Mouse (Mus musculus) heart, embryonic 13.5 days (tissue): ENCODE results near the gene Pabpn1l. TPM values are rescaled to one million over a fixed set of nuclear protein-coding genes. Genes with fewer than 3 reads are reported as not detected.
A peak's percentile ranks its signal among the peaks of the same experiment; 100 is the strongest.

Source experiments
- ATAC-seq: fragments of 200-750 bp; cut with Nextera tagmentation; 2 replicates; pipeline ENCODE4 v1.8.0; 2017; ENCODE audit warnings: moderate TSS enrichment; ENCODE audit not compliant: insufficient number of reproducible peaks, low FRiP score, low TSS enrichment; ENCODE audit errors: extremely low read depth
- H3K27ac ChIP-seq: fragments of 300-500 bp; sonication (generic); replicated peaks from 2 replicates; pipeline ENCODE4 v1.5.1; 2015; ENCODE audit warnings: moderate library complexity, mild to moderate bottlenecking, inconsistent platforms
- H3K27me3 ChIP-seq: fragments of 300-500 bp; sonication (generic); replicated peaks from 2 replicates; pipeline ENCODE4 v1.6.1; 2015; ENCODE audit warnings: mild to moderate bottlenecking, inconsistent platforms
- H3K36me3 ChIP-seq: fragments of 300-500 bp; sonication (generic); 2 replicates; pipeline ENCODE4 v1.6.1; 2015; ENCODE audit warnings: mild to moderate bottlenecking, inconsistent platforms
- H3K4me1 ChIP-seq: fragments of 300-500 bp; sonication (generic); 2 replicates; pipeline ENCODE4 v1.6.1; 2015; ENCODE audit warnings: inconsistent platforms
- H3K4me2 ChIP-seq: fragments of 300-500 bp; sonication (generic); 2 replicates; pipeline ENCODE4 v1.6.1; 2015; ENCODE audit warnings: inconsistent platforms, mild to moderate bottlenecking, moderate library complexity
- H3K4me3 ChIP-seq: fragments of 300-500 bp; sonication (generic); 2 replicates; pipeline ENCODE4 v1.5.1; 2015; ENCODE audit warnings: moderate library complexity, mild to moderate bottlenecking, inconsistent platforms
- H3K9ac ChIP-seq: fragments of 300-500 bp; sonication (generic); 2 replicates; pipeline ENCODE4 v1.6.1; 2015; ENCODE audit warnings: inconsistent platforms, mild to moderate bottlenecking, moderate library complexity
- H3K9me3 ChIP-seq: fragments of 300-500 bp; sonication (generic); 2 replicates; pipeline ENCODE4 v1.6.1; 2016; ENCODE audit warnings: inconsistent platforms
- WGBS: fragments of 180-500 bp; shearing (Covaris S2); methylation state at CpG from one replicate; pipeline ENCODE4 v1.1.7; 2015; ENCODE audit warnings: mixed read lengths; 5-methylcytosine and 5-hydroxymethylcytosine counted together
- polyA plus RNA-seq: library from polyadenylated mRNA; unstranded; fragments of >200 nt; fragmentation: Nextera tagmentation; extraction: Ambion mirVana; gene quantifications from 2 replicates; pipeline ENCODE4 v1.2.1, GENCODE M21; 2015

Pabpn1l gene
- polyA plus RNA-seq: not detected in 2 replicates

DNA sequence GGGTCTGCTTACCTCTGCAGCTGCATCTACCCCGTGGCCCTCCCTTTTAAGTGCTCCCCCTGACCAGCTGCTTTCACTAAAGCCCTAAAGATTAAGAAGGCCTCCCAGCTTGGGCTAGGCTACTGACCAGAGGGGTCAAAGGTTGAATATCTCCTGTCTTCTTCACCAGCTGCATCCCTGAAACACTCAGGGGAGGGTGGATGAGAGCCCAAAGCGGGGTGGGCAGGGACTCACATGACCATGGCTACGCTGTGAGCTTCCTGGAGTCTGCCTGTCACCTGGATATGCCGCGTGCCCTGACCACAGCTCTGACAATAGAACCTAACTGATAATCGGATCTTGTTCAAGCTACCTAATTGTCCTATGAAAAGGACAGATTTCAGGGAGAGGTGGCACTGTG is at the start of gene Pabpn1l:
Gene Pabpn1l (minus strand): TSS at position 13 of the 400 bp plus-strand sequence.
- H3K9ac ChIP-seq: no peak within 1 kb of the TSS
- 66% methylated on average over 6 of the region's 6 CpGs for WGBS

GRCm38 (mm10) chr8:122671894-122672293 is 49.4 kb upstream of the Pabpn1l start:
- H3K27me3 ChIP-seq: peaks cover 78% of the 10 kb centered on the region
- peaks cover 48% of the 10 kb centered on the region for H3K4me1 ChIP-seq
- no peak for ATAC-seq
- 0 out of 2 replicates have a peak, but pooled peaks cover 6% of the 10 kb centered on the region for H3K36me3 ChIP-seq
- H3K27ac ChIP-seq: no peak overlapping the region
- H3K9ac ChIP-seq: no peak overlapping the region
- no peak overlapping the region for H3K4me2 ChIP-seq
- H3K4me3 ChIP-seq: no peak overlapping the region
- WGBS: 69% methylated on average over 6 of the region's 6 CpGs
- no peaks in the 10 kb centered on the region for H3K9me3 ChIP-seq

More for the DNA sequence above, at the start of gene Pabpn1l:
- no peak within 1 kb of the TSS for H3K27ac ChIP-seq
- no peak within 1 kb of the TSS for H3K4me2 ChIP-seq
- no peaks in the 10 kb centered on the region for H3K9me3 ChIP-seq
- no peaks in the 10 kb centered on the region for H3K36me3 ChIP-seq
- ATAC-seq: no peak
- H3K27me3 ChIP-seq: no peaks in the 10 kb centered on the region; the same call in 1 of the 2 replicates
- H3K4me3 ChIP-seq: no peak within 1 kb of the TSS
- H3K4me1 ChIP-seq: peaks cover 12% of the 10 kb centered on the region

GRCm38 (mm10) chr8:122670718-122671117 is 48.2 kb upstream of the Pabpn1l start:
- WGBS: 52% methylated on average over 3 of the region's 3 CpGs
- Histone ChIP-seq H3K4me3 (no peak overlapping the region), H3K4me2 (no peak overlapping the region), H3K27ac (no peak overlapping the region), H3K9me3 (no peaks in the 10 kb centered on the region), H3K36me3 (0 out of 2 replicates have a peak, but pooled peaks cover 6% of the 10 kb centered on the region), H3K4me1 (peaks cover 49% of the 10 kb centered on the region), H3K27me3 (peaks cover 66% of the 10 kb centered on the region), H3K9ac (no peak overlapping the region)
- no peak for ATAC-seq

DNA sequence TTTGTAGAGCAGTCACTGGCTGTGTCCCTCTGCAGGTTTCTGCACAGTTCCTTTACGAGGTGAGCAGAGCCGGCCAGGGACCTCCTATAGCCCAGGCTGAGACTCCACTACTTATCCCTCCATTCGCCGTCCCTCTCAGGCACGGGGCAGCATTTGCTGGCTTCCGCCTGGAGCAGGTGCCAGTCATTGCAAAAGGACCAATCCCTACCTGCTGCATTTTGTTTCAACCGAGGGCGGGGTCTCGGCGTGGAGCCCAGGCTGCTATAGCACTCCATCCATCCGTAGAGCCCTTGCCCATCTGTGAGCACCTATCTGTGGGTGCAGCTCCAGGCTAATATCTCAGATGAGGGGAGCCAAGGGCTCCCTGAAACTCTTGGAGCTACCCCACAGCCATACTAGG is 47.5 kb upstream of the Pabpn1l start:
- WGBS: 29% methylated on average over 11 of the region's 11 CpGs
- ATAC-seq: no peak
- no peaks in the 10 kb centered on the region for H3K9me3 ChIP-seq
- no peak overlapping the region for H3K4me3 ChIP-seq
- H3K4me1 ChIP-seq: peaks cover 53% of the 10 kb centered on the region
- no peak overlapping the region for H3K9ac ChIP-seq
- H3K36me3 ChIP-seq: 0 out of 2 replicates have a peak, but pooled peaks cover 6% of the 10 kb centered on the region
- H3K27ac ChIP-seq: no peak overlapping the region
- H3K4me2 ChIP-seq: peak overlapping the region; percentile 9
- H3K27me3 ChIP-seq: peaks cover 59% of the 10 kb centered on the region

DNA sequence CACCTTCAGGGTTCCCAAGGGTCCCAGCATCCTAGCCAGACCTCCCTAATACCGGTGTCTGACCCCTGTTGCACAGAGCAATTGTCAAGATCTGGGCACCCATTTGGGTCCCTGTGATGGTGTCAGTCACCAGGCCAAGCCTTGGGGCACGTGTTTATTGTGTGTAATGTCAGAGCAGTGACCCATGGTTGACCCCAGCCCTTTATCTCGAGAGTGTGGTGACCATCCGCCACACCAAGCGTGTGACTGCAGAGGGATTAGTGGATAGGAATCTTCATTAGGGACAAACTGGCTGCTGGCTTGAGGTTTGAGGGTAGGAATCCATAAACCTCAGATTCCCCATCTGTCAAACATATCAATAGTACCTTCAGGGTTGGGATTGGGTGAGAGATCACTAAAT is 46.8 kb upstream of the Pabpn1l start:
- peaks cover 60% of the 10 kb centered on the region for H3K4me1 ChIP-seq
- no peak overlapping the region for H3K4me2 ChIP-seq
- H3K4me3 ChIP-seq: no peak overlapping the region
- H3K9me3 ChIP-seq: no peaks in the 10 kb centered on the region
- H3K27ac ChIP-seq: no peak overlapping the region
- no peak for ATAC-seq
- H3K9ac ChIP-seq: 0 out of 2 replicates have a peak overlapping the region, but pooled peaks have one; percentile 48
- WGBS: 32% methylated on average over 5 of the region's 5 CpGs
- 0 out of 2 replicates have a peak, but pooled peaks cover 6% of the 10 kb centered on the region for H3K36me3 ChIP-seq
- H3K27me3 ChIP-seq: peaks cover 53% of the 10 kb centered on the region

GRCm38 (mm10) chr8:122667854-122668253 is 45.3 kb upstream of the Pabpn1l start:
- H3K4me3 ChIP-seq: no peak overlapping the region
- 0 out of 2 replicates have a peak, but pooled peaks cover 2% of the 10 kb centered on the region for H3K36me3 ChIP-seq
- H3K4me1 ChIP-seq: peaks cover 73% of the 10 kb centered on the region
- no peaks in the 10 kb centered on the region for H3K9me3 ChIP-seq
- no peak overlapping the region for H3K4me2 ChIP-seq
- WGBS: 71% methylated on average over 11 of the region's 11 CpGs
- peaks cover 38% of the 10 kb centered on the region for H3K27me3 ChIP-seq
- no peak for ATAC-seq
- no peak overlapping the region for H3K27ac ChIP-seq
- no peak overlapping the region for H3K9ac ChIP-seq

DNA sequence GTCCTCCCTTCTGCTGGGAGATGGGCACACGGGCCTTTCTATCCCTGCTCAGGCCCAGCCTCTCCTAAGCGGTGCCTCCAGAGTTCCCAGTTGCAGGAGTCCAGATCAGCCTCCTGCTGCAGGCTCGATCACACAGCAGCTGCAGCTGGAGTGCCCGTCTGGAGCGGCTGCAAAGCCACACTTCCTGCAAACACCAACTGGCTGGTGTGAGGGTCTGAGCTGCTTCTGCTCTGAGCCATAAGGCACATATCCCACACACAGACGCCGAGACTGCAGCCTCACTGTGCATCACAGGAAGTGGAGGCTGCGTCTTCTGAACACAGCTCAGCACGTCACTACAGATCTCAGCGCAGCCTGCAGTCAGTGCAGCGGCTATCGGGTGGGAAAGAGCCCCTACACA is 44.3 kb upstream of the Pabpn1l start:
- peak overlapping the region; percentile 81 for H3K27ac ChIP-seq
- peaks cover 80% of the 10 kb centered on the region for H3K4me1 ChIP-seq
- 44% methylated on average over 12 of the region's 12 CpGs for WGBS
- no peaks in the 10 kb centered on the region for H3K36me3 ChIP-seq
- H3K9me3 ChIP-seq: no peaks in the 10 kb centered on the region
- H3K4me3 ChIP-seq: no peak overlapping the region
- peak overlapping the region; percentile 27 for H3K4me2 ChIP-seq
- ATAC-seq: no peak
- peak overlapping the region; percentile 15; the same call in 1 of the 2 replicates for H3K9ac ChIP-seq
- peaks cover 27% of the 10 kb centered on the region for H3K27me3 ChIP-seq

- Histone ChIP-seq H3K36me3 (no peaks in the 10 kb centered on the region), H3K4me3 (no peak overlapping the region), H3K27ac (peak overlapping the region; percentile 81), H3K4me2 (peak overlapping the region; percentile 27), H3K4me1 (peaks cover 84% of the 10 kb centered on the region), H3K9ac (peak overlapping the region; percentile 15; the same call in 1 of the 2 replicates), H3K9me3 (no peaks in the 10 kb centered on the region), H3K27me3 (peaks cover 23% of the 10 kb centered on the region)
- ATAC-seq: no peak
- 9% methylated on average over 9 of the region's 9 CpGs for WGBS
These were observed 43.8 kb upstream of the Pabpn1l start for GRCm38 (mm10) chr8:122666338-122666764.

GRCm38 (mm10) chr8:122665667-122666316 is 43.3 kb upstream of the Pabpn1l start:
- Histone ChIP-seq H3K9ac (peak overlapping the region; percentile 62), H3K9me3 (no peaks in the 10 kb centered on the region), H3K4me3 (no peak overlapping the region), H3K4me2 (peak overlapping the region; percentile 40), H3K27ac (peak overlapping the region; percentile 81), H3K27me3 (peaks cover 17% of the 10 kb centered on the region), H3K36me3 (no peaks in the 10 kb centered on the region), H3K4me1 (peaks cover 90% of the 10 kb centered on the region)
- no peak for ATAC-seq
- 47% methylated on average over 12 of the region's 14 CpGs for WGBS

DNA sequence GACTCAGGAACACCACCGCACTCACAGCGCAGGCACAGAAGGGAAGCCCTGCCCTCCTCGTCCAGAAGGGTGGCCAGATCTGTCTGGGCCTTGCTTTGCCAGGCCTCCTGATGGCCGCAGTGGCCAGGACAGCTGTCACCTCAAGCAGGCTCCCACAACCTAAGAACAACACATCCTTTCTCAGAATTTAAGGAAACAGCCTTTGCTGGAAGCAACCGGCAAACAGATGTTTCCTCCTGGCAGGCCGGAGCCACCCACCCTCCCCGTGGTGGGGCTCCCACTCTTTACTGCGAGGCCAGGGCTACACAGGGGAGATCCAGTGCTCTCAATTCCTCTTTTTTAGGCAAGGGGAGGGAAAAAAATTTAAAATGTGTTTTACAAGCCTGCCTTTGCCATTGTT is 42.7 kb upstream of the Pabpn1l start:
- Histone ChIP-seq H3K27ac (peak overlapping the region; percentile 81), H3K9ac (peak overlapping the region; percentile 62; the same call in 1 of the 2 replicates), H3K36me3 (no peaks in the 10 kb centered on the region), H3K4me3 (no peak overlapping the region), H3K27me3 (peaks cover 11% of the 10 kb centered on the region; the same call in 1 of the 2 replicates), H3K4me2 (peak overlapping the region; percentile 40), H3K4me1 (peaks cover 90% of the 10 kb centered on the region), H3K9me3 (no peaks in the 10 kb centered on the region)
- 58% methylated on average over 8 of the region's 8 CpGs for WGBS
- ATAC-seq: no peak

DNA sequence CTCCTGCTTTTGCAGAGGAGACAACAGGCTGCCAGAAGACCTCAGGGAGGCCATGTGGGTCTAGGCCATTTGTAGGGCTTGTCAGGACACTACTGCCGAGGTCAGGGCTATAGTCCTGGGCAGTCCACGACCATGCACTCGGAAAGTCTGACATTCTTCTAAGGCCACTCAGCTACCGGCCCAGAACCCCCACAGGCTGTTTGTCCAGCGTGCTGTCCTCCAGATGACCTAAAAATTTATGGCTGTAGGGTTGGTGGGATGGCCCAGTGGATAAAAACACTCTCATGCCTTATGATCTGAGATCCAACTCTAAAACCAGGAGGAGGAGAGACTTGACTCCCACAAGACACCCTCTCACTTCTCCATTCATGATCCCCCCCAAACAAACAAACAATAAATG is 41.1 kb upstream of the Pabpn1l start:
- WGBS: 73% methylated on average over 5 of the region's 5 CpGs
- peaks cover 79% of the 10 kb centered on the region for H3K4me1 ChIP-seq
- H3K9me3 ChIP-seq: no peaks in the 10 kb centered on the region
- peaks cover 2% of the 10 kb centered on the region; the same call in 1 of the 2 replicates for H3K27me3 ChIP-seq
- no peak for ATAC-seq
- no peak overlapping the region for H3K4me3 ChIP-seq
- no peaks in the 10 kb centered on the region for H3K36me3 ChIP-seq
- H3K4me2 ChIP-seq: no peak overlapping the region
- H3K9ac ChIP-seq: no peak overlapping the region
- H3K27ac ChIP-seq: no peak overlapping the region

GRCm38 (mm10) chr8:122663106-122663505 is 40.6 kb upstream of the Pabpn1l start:
- Histone ChIP-seq H3K36me3 (no peaks in the 10 kb centered on the region), H3K4me3 (no peak overlapping the region), H3K4me1 (peaks cover 80% of the 10 kb centered on the region), H3K27ac (no peak overlapping the region), H3K9me3 (no peaks in the 10 kb centered on the region), H3K27me3 (no peaks in the 10 kb centered on the region; the same call in 1 of the 2 replicates), H3K9ac (no peak overlapping the region), H3K4me2 (no peak overlapping the region)
- 74% methylated on average over 3 of the region's 3 CpGs for WGBS
- no peak for ATAC-seq
